Mouse (Mus musculus): ENCODE results near the gene Gpr158.

Gpr158 gene

GRCm38 (mm10) chr2:21632136-21632535, 264.8 kb downstream of the Gpr158 start:
- no peak for DNase-seq (ENCODE audit: low spot score)

DNA sequence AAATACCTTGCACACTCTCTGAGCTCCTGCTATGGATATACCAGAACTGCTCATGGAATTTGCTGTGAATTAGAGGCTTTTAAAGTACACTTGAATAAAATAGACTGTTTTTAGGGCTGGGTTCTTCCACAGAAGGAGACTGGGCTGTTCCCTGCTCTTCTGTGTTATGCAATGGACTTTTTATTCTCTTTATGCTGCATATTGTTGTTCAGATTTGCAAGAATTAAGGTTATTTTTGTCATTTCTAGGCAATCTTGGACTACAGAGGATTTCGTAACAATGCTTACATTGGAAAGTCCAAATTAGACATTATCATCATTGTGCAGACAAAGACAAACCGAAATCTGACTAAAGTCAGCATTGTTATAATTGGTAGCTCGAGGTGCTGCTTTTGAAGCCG, 298.4 kb downstream of the Gpr158 start:
- no peak for DNase-seq (ENCODE audit: low spot score)

- no peak for DNase-seq (ENCODE audit: low spot score)
These were observed 308.9 kb downstream of the Gpr158 start for GRCm38 (mm10) chr2:21676084-21676838.

GRCm38 (mm10) chr2:21676839-21677123, 309.4 kb downstream of the Gpr158 start:
- DNase-seq (ENCODE audit: low spot score), result no peak

GRCm38 (mm10) chr2:21680735-21681270, 313.5 kb downstream of the Gpr158 start:
- DNase-seq (ENCODE audit: low spot score), result no peak

GRCm38 (mm10) chr2:21684736-21685135, 317.4 kb downstream of the Gpr158 start:
- DNase-seq (ENCODE audit: low spot score), result no peak

- DNase-seq (ENCODE audit: low spot score), result no peak
These were observed 325.8 kb downstream of the Gpr158 start for GRCm38 (mm10) chr2:21693128-21693527.

GRCm38 (mm10) chr2:21693807-21694594, 326.7 kb downstream of the Gpr158 start:
- no peak for DNase-seq (ENCODE audit: low spot score)

DNA sequence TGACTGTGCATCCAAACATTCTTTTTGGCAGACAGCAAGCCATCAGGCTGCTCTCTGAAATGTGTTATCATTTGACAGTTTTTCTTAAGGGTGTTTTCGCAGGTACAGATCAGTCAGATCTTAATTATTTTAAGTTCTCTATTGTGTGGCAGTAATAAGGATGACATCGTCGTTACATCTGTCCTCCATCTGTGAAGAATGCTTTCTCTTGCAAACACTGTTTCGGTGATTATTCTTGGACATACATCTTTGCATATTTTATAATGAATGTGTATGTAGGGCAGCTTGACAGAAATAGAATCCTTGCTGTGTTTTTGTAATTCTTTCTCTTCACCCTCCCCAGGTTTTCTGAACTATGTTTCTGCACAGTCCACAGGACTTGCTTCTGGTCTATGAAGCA, 360.7 kb downstream of the Gpr158 start:
- DNase-seq (ENCODE audit: low spot score), result no peak

DNA sequence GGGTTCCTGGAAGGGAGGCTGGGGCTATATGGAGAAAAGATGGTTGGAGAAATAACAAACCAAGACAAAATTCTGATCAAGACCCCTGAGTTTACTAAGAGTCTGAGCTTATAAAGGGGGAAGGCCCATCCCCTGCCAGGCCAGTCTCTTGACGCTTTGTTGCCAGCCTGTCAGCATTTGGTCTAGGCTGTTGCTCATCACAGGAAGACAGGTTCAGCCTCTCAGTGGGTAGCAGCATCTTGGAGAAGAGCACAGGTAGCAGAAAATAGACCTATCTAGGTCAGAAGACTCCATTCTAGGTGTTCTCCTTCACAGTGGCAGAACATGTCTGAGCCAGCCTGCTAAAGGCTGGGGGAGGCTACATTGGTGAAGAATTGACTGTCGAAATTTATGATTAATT, 416.4 kb downstream of the Gpr158 start:
- no peak for DNase-seq (ENCODE audit: low spot score)

- no peak for DNase-seq (ENCODE audit: low spot score)
These were observed 425.8 kb downstream of the Gpr158 start for GRCm38 (mm10) chr2:21793156-21793555.

GRCm38 (mm10) chr2:21799616-21800015, 432.3 kb downstream of the Gpr158 start:
- no peak for DNase-seq (ENCODE audit: low spot score)

DNA sequence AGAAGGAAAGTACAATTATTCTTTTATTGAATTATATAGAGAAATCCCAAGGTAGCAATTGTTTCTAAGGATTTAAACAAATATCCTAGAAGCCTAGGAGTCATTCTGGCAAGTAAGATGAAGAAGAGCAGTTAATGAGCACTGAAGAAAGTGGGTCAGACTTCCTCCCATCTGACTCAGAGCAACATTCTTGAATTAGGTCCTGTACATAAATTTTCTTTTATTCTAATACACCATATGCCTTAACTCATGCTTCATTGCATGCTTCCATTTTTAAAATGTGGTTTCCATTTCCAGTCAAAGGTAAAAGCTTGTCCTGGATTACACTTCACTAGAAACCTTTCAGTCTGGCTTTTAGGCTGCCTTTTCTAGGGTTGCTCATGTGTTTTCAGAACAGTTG, 432.7 kb downstream of the Gpr158 start:
- no peak for DNase-seq (ENCODE audit: low spot score)

DNA sequence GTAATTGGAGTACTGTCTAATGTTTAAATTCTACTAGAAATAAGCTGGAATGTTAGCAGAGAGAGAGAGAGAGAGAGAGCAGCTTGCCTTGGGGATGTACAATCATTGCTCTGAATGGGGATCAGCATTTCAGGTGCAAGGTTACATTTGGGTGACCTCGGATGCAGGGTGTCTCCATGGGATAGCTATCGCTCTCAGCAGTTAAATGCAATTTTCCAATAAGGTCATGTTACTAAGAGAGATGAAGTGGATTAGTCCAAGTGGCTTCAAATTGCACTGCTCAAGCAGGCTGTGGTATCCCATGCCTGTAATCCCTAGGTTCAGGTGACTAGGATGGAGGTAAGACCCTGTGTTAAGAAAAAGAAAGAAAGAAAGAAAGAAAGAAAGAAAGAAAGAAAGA, 441.2 kb downstream of the Gpr158 start:
- no peak for DNase-seq (ENCODE audit: low spot score)

GRCm38 (mm10) chr2:21810431-21810830, 443.1 kb downstream of the Gpr158 start:
- no peak for DNase-seq (ENCODE audit: low spot score)

GRCm38 (mm10) chr2:21864061-21864460, 496.7 kb downstream of the Gpr158 start:
- DNase-seq (ENCODE audit: low spot score), result no peak

All from adipocyte (in vitro differentiated cells).